Mouse (Mus musculus): ENCODE measurements at regions not wholly inside any gene's neighbourhood (a gene's known extent, or its start where the extent isn't known, plus 50 kb on each side); places are given as distances from the start of the nearest gene placed in this dataset.
A peak's percentile ranks its signal among the peaks of the same experiment; 100 is the strongest.

DNA sequence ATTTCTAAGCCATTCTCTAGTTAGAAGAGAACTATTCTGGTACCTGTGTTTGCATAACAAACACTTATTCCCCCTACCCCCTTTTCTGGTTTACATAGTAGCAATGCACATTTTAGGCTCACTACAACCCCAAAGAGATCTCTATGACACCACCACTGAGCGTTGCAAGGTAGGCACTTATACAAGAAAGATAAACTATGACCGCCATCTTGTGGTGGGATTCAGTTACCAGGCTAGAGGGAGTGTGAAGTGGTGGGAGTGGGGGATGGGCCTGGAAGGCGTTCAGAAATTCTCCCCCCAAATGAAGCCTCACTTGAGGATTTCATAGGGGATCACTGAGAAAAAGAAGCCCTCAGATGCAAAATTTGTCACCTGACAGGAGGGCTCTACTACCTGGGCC is 64.4 kb upstream of the Fst start:
- no peak for DNase-seq

DNA sequence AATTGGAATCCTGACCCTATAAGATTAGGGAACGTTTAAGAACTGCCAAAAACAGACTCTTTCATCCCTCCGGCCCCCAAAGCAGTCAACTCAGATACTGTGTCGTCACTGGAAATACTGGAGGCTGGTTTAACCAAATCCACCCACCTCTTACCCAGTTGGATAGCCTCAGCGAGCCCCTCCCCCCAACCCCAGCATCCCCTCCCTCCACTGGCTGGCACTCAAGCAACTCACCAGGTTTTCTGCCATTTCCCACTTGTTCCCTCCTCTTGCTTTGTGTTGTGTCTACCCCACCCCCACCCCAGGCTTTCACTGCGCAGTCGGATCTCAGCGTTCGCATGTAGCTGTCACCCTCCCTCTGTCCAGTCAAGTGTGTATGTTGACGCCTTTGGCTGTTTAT is 68.1 kb upstream of the Fst start:
- DNase-seq: no peak

DNA sequence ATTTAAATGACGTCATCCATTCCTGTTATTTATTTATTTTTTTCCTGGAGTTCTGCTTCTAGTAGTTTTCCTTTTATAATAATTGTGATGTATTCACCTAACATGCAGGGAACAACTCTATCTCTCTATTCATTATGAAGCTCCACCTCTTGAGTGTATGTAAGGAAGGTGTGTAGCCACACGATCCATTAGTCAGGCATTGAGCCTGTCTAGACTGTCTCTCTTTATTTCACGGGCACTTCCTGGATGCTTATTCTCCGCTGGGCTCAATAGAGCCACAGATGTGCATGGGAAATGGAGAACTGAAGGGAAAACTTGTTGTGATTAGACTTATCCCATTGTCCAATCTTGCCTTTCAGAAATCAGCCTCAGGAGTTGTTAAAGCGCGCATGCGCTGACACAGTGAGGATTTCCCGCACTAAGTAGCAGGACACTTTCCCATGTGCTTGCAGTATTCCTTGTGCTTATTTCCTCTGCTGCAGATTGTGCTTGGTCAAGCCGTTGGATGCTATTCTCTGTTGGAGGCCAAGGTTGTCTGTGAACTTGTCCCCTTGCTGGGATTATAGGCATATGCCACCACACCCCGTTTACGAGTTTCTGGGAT is 71.5 kb upstream of the Fst start:
- DNase-seq: no peak

DNA sequence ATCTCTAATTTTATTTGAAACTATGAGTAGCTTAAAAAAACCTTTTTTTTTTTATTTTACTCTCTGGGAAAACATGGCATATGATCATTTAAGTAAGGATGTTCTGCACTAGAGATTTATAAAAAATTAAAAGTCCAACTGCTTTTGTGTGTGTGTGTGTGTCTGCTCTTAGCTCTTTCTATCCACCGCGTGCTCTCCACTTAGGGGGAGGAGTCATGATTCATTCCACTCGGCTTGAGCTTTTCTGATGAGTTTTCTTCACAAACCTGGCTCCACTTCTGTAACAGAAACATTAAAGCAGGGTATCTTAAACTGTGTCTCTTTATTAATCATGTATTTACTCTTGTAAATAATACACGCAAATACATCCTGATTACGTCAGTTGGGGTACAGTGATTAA is 73.0 kb upstream of the Fst start:
- no peak for DNase-seq

DNA sequence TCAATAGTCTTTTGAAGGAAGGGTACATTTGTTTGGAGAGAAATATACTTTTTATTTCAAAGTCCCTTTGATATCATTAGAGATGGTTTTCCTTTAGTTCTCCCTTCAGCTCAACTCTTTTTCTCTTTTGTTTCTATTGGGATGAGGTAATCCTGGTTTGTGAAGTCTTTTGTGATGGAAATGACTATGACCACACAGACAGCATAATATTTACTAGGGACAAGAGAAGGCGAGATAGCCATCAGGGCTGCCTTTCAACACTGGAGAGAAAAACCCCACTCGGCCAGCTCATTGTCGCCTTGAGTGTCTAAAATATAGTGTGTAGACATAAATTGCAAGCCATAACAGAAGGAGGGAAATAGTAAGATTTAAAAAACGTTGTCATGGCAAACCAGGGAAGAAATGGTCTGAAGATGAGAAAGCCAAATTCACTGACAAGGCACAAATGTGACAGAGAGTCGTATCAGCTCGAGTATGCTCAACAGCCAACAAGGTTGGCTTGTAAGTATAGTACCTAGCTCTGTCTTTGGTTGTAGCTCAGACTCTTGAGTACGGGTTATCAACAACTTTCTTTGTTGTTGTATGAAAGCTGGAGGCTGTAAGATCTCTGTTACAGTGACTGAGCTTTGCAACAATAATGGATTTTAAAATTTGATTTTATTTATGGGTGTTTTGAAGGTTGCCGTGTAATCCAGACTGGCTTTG is 73.8 kb upstream of the Fst start:
- no peak for DNase-seq

DNA sequence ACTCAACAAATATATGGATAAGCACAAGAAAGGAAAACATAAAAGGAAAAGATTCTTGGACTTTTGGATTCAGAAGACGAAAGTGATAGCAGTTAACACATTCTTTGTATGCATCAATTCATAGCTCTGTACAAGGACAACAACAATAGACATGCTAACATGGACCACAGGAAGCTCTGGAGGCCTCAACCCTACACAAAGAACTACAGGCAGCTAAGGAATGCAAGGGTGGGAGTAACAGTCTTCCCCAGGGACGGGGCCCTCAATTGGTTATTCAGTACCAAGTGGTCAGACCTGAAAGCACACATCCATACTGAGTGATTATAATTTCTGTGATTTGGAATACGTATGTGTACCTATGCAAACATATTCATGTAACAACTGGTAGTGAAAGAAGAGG is 75.8 kb upstream of the Fst start:
- DNase-seq: no peak

DNA sequence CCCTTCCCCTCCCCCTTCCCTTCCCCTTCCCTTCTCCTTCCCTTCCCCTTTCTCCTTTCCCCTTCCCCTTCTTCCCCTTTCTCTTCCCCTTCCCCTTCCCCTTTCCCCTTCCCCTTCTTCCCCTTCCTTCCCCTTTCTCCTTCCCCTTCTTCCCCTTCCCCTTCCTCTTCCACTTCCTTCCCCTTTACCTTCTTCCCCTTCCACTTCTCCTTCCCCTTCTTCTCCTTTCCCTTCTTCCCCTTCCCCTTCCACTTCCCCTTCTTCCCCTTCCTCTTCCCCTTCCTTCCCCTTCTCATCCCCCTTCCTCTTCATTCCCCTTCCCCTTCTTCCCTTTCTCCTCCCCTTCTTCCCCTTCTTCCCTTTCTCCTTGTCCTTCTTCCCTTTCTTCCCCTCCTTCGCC is 77.0 kb upstream of the Fst start:
- no peak for DNase-seq

DNA sequence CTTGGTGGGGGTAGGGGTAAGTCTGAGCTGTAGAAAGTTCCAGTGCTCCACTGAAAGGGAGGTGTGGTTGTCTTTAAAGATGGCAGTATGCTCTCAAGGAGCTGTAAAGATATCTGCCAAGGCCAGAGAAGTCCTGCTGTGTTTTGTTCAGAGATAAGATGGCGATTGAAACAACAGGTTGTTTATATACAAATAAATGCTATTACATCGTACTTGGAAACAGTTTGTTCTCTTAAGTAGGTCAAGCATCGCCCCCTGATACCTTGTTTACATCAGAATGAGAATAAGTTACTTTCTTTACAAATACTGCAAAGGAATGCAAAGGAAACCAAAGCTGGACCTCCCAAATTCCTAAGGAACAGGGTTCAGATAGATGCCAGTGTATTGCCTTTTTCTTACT is 113.0 kb upstream of the Fst start:
- DNase-seq: no peak

DNA sequence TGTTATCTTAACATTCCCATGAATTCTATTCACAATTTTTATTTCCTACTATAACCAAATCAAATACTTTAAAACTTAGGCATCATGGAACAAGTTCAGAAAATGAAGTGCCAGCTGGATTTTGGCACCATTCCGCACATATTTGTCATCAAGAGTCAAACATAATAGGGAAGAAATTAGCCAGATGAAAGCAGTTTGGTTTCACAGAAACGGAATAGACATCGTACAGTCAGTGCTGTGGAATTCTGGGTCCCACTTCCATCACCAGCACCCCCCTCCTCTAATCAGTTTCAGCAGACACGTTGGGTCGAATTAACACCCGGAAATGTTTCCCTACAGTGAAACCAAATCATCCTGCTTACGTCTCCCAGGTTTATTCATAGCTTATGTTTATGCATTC is 125.8 kb upstream of the Fst start:
- no peak for DNase-seq

DNA sequence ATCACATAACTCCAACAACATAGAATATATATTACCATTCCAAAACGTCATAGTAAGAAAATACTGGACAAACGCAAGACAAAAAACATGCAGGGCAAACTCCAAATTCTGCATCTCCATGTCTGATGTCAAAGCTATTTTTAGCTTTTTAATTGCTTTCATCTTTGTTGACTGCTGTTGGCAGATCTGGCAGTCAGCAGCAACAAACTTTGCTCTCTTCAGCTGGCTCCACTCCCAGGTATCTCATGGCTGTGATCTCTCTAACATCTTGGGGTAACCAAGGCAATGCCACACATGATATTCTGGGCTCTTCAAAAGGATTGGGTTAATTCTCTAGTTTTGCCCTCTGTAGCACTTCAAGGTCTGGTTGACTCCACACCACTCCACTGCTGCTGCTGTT is 128.9 kb upstream of the Fst start:
- DNase-seq: no peak

DNA sequence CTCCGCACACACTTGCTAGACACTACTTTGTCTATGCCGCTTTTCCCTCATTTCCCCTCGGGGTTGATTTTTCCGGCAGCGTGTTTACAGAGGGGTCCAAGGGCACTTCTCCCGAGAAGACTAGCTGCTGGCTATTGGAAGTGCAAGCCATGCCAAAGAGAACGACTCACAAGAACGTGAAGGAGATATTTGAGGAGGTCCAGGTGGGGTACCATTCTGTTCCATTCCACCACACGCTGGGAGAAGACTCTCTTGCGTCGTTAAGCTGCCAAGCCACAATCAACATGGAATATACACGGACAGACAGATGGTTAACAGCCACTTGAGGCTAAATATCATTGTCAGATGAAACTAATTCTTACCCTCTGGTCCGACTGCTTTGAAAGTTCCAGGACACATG is 144.6 kb upstream of the Fst start:
- DNase-seq: peak; percentile 5 to 7

DNA sequence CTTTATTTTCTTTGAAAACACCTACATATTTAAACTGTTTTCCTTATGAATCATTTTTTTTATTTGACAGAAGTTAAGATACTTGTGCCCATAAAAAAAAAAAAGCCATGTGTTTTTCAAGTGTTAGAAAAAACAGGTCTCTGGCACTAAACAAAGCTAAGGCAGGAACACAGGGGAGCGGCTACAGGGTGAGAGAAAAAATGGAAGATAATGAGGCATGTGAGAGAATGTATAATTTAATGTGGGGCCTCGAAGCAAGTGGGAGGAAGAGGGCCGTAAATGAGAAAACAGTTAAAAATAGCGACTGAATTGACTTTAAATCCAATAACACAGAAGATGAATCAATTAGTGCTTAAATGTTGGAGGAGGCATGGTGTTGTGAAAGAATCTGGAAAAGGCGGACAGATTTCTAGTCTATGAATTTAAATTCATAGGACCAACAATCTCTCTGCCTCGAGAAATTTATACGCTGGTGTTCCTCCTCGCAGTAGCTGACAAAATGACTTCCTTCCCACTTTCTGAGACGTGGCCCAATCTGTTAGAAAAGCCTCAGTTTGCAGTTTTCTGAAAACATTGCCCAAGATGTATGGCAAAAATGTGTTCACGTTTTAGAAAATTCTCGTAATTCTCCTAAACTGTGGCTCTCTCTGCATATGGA is 145.4 kb upstream of the Fst start:
- no peak for DNase-seq

DNA sequence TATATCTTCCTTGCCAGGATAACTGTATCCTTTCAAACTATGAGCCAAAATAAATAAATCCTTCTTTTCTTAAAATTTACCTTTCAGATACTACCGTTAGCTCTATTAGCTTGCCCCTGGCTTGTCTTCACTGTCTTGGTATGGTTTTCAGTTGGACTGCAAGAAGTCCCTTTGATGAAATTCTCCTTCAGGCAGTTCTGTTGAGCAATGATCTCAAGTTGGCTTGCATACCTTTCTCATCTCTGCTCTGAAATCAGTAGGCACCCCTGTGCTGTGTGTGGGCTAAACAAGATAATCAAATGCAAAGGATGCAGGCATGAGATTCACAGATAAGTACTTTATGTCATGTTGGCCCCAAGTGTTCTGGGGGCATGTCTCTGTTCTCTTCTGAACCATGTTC is 155.2 kb upstream of the Fst start:
- DNase-seq: no peak

DNA sequence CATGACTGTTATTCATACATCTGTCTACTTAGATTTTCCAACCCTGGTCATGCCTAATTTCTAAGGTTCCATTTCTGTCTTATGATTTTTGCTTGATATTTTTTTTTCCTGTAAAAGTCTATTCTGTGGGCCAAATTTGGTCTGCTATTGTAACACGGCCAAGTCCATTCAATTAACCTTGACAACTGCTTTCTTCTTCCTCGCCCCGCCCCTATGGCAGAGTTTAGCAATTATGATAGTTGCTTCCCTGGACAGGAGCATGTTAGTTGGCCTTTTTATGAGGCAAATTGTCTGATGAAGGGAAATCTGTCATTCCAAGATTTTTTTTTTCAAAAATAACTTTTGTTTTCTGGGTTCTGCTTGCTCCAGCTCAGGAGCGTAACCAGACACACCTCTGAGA is 160.7 kb upstream of the Fst start:
- no peak for DNase-seq

DNA sequence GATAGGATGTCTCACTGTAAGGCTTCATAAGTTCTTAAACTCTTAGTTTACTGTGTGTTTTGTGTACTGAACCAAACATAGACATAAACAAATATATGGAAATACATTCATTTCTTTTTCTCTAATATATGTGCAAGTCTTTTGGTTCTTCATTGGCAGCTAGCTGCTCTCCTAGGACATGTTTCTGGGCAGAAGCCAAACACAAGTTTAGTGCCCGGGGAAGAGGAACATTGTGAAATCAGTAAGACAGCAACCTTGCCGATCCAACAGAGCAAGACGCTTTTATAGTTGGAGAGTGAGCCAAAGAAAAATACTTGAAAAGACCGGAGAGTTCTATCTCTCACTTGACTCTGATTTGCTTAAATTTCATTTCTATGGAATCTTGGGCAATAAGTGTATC is 178.0 kb upstream of the Fst start:
- DNase-seq: no peak

DNA sequence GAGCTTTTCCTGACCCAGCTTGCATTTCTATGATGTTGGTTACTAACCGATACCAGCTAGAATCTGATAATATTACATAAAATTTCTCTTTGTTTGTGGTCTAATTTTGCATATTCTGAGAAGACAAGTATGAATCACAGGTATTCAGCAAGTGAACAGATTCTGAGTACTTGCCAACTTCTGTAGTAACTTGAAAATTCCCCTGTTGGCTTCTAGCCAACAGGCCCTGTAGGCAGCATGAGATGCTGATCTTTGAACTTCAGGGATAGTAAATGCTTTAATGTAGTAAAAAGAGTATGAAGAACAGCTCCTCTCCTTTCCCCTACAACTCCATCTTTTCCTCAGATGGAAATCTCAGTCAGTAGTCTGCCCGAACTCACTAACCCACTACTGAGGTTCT is 178.5 kb upstream of the Mocs2 start:
- no peak for DNase-seq

DNA sequence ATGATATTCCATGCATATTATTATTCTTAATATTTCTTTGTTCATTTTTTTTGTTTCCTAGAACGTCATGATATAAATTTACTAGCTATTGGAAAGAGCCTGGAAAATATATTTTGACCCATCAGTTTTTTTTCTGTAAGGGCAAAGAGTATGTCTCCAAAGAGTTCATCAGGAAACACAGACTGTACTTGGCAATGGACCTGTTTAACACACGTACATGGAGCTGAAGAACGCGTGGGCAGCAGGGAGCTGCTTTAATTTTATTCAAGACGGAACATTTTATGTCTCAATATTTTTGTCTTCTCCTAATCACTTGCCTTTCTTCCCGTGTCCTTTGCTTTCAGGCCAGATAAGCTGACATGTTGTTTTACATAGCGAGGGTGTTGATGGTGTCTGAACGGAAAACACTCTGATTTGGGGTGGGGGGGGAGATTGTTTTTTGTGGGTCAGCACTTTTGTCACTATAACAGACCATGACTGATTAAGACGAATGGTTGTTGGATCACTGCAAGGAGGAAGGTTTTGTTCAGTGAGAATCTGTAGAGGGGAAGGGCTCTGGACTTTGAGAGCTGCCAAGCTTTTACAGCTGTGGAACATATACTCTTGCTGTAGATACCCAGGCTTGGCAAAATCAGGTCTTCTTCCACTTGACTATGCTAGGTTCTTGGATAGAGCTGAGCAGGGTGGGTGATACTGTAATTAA is 176.2 kb upstream of the Mocs2 start:
- no peak for DNase-seq

DNA sequence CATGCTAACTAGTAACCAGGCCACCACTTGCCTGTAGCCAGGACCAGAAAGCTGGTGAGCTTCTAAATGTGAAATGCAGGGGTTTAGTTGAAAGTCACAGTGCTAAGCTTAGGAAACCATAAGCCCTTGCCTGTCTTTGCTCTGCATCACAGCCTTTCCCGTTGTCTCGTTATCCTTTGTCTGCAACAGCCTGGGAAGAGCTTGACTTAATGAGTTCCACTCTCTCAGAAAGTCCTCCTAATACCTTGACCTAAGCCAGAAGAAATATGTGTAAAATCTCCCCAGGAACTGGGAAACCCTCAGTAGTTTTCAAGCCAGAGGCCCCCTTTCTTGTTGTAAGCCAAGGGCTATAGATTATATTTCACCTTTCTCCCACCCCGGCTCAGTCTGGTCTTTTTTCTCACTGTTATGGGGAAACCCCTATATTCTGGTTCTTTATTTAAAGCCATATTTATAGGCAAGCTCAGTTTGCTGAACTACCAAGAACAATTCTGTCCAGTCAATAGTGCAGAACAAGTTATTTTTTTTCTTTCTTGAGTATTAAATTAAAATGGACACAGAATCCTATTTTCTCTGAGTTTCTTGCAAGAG is 175.0 kb upstream of the Mocs2 start:
- no peak for DNase-seq

DNA sequence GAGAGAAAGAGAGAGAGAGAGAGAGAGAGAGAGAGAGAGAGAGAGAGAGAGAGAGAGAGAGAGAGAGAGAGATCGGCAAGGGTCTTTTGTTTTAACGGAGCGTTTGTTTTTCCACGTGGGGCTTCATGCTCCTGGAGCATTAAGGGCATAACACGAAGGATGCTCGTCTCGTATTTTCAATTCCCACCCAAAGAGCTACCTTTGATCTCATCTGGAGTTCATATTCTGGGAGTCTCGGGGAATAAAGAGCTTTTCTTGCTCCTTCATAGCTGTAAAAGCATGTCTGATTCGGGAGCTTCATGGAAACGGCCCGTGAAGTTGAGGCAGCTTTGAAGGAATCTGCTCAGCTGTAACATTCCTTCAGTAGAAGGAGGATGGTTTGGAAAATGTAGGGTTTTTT is 174.5 kb upstream of the Mocs2 start:
- DNase-seq: no peak

DNA sequence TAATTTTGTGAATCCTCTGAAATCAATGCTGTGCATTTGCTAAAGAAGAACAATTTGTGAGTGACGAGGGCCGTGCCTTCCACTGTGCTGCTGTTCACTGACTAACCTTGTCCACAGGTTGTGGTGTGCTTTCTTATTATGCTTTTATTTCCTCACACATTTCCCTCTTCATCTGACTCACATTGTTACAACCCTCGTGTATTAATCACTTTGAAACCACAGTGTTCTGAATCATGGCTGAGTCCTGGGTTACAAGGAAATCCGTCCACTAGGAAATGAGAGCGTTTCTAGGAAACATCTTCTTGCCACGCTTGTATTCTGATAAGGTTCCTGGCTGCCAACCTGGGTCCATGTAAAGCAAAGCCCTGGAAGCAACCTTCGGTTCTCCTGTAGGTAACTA is 163.8 kb upstream of the Mocs2 start:
- no peak for DNase-seq

DNA sequence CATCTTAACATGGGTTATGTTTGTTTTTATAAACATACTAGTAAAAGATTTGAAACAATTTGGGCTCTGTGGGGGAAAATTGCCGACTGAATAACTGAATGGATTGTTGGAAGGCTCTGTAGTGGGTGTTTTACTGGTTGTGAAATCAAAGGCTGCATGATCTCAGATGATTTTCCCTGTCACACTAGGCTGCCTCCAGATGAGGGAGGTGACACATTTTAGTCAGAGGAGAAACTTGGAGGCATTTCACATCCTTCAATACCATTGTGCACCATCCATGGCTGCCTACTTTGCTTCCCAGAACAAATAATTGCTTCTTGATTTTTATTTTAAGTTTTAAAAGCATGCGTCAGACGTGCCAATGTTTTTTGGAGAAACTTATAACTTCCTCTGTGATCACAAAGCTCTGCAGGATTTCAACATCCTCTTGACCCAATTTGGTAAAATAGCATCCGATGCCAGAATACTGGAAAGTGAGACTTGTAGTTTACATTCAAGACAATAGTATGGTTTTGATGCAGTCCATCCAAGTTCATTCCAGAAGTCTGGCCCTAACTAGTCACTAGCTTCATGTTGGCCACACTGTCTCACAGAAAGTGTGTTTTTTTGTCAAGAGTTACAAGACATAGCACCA is 163.0 kb upstream of the Mocs2 start:
- no peak for DNase-seq

DNA sequence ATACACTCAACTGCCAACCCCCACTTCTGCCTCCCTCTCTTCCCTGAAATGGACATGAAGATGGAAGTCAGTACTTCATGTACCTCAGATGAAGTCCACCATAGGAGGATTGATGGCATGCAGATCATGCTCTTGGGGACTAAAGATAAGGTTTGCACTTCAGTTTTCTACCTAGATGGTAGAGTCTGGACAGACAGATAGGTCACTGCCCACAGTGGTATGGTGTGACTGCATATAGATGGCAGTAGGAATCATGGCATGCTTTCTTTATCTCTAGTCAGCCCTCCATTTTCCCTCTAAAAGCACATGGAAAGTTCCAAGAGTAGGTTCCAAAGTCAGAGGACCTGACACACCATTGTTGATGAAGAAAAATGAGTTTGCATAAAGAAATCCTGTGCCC is 145.6 kb upstream of the Mocs2 start:
- no peak for DNase-seq

DNA sequence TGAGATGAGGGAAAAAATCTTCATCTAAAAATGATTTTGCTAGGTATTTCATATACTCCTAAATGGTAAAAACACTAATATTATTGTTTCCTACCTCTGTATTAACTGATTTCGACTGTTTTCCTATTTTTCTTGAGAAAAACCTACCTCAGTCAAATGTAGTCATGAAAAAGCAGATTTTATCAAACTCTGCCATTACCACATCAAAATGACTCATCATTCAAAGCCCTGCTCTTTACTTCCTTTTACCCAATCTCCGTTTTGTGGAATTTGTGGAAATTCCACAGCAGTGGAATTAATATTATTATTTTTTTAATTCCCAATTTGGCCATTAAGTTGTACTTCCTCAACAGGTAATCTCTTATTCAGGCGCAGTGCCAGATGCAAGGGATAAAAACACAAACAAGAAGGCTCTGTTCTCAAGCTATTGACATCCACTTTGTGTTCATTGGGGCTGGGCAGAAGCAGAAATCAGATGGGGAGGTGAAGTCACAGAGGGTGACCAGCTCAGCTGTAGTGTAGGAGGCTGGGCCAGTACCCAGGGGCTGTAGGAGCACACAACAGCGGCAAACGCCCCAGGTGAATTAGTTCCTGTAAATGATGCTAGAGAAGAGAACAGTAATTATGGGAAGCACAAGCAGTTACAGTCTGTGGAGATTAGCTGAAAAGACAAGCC is 138.2 kb upstream of the Mocs2 start:
- no peak for DNase-seq

Data from cerebellum, postnatal 25 days (tissue).